Mouse (Mus musculus): ENCODE results near the gene Cxcr3. TPM values are rescaled to one million over a fixed set of nuclear protein-coding genes. Genes with fewer than 3 reads are reported as not detected.

The Cxcr3 gene
- 2.8 and 3.9 TPM in 2 replicates for polyA plus RNA-seq (2012; rRNA removed)

DNA sequence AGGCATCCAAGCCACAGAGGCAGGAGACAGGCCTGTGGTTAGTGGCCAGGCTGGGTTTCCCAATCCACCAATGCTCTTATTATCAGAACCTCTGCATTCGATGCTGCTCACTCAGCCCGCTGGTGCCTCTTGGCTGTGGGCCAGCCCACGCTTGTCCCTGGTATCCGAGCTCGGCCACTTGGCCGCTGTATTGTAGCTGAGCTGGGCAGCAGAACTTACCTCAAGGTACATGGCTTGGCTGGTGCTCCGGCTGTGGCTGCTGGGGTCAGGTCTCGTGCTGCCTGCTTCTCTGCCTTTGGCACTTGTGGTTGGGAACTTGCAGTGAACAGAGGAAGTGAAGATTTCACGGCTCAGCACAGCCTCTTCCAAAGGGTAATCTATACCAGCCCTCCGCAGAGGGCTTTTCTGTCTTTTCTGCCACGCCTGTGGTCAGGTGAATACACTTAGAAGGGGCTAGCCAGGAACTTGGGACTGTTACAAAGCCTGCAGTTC lies at the start of gene Cxcr3:
Gene Cxcr3 (minus strand): TSS at position 442 of the 492 bp plus-strand sequence.

Other genes with a start within 250 kb of the Cxcr3 start
- 1.5 and 2.6 TPM in 2 replicates for gene Taf1, start 201.5 kb downstream of the Cxcr3 start, polyA plus RNA-seq (2012; rRNA removed)
- 36.0 and 36.7 TPM in 2 replicates for gene Ogt, start 94.2 kb downstream of the Cxcr3 start, polyA plus RNA-seq (2012; rRNA removed)
- 0.12 TPM in 1 of 2 replicates, not detected in the other for gene Gm4779, start 60.2 kb upstream of the Cxcr3 start, polyA plus RNA-seq (2012; rRNA removed)
- gene 8030474K03Rik, start 60.4 kb upstream of the Cxcr3 start, polyA plus RNA-seq (2012; rRNA removed), result not detected in 2 replicates
- gene Nhsl2, start 115.1 kb upstream of the Cxcr3 start, polyA plus RNA-seq (2012; rRNA removed), result 0.79 TPM in 2 replicates